Mouse (Mus musculus) MEL (cell line): Measurements from ENCODE around the gene Nfatc4.

Source experiments
- CTCF ChIP-seq, 3 experiments: IDR thresholded peaks in 2 of 3; conservative IDR thresholded peaks in 1 of 3; 2 replicates each; pipeline ENCODE4 v1.5.1; 2011 to 2012; ENCODE audit warnings: low read length in 3 of 3, low read depth in 2 of 3, mild to moderate bottlenecking in 2 of 3, improper control_type of control experiment in 1 of 3, inconsistent platforms in 1 of 3, mixed read lengths in 1 of 3, moderate library complexity in 1 of 3; ENCODE audit not compliant: control insufficient read depth in 1 of 3, insufficient read depth in 1 of 3, poor library complexity in 1 of 3, severe bottlenecking in 1 of 3
- EP300 ChIP-seq, 2 experiments: IDR thresholded peaks; 2 replicates each; pipeline ENCODE4 v1.6.1; 2011; ENCODE audit warnings: improper control_type of control experiment in 2 of 2, low read length in 2 of 2, low read depth in 1 of 2, mild to moderate bottlenecking in 1 of 2
- GABPA ChIP-seq: IDR thresholded peaks from 2 replicates; pipeline ENCODE4 v1.6.1; 2012; ENCODE audit warnings: low read depth, mild to moderate bottlenecking, inconsistent platforms, low read length, improper control_type of control experiment, moderate library complexity
- KAT2A ChIP-seq: conservative IDR thresholded peaks from 2 replicates; pipeline ENCODE4 v1.6.1; 2012; ENCODE audit warnings: low read depth, low read length, improper control_type of control experiment, inconsistent platforms
- MAFK ChIP-seq: IDR thresholded peaks from 2 replicates; pipeline ENCODE4 v1.6.1; 2011; ENCODE audit warnings: low read depth, mild to moderate bottlenecking, low read length, improper control_type of control experiment, borderline replicate concordance
- MAX ChIP-seq: IDR thresholded peaks from 2 replicates; pipeline ENCODE4 v1.6.1; 2011; ENCODE audit warnings: low read length, improper control_type of control experiment
- MAZ ChIP-seq: IDR thresholded peaks from 2 replicates; pipeline ENCODE4 v1.6.1; 2012; ENCODE audit warnings: low read depth, mild to moderate bottlenecking, inconsistent platforms, low read length, improper control_type of control experiment
- MXI1 ChIP-seq: IDR thresholded peaks from 2 replicates; pipeline ENCODE4 v1.6.1; 2011; ENCODE audit warnings: mild to moderate bottlenecking, low read depth, low read length, improper control_type of control experiment
- NELFE ChIP-seq: IDR thresholded peaks from 2 replicates; pipeline ENCODE4 v1.6.1; 2011; ENCODE audit warnings: low read depth, low read length, improper control_type of control experiment
- POLR2A ChIP-seq, 2 experiments: IDR thresholded peaks; 2 replicates each; pipeline ENCODE4 v1.6.1; 2011 to 2012; ENCODE audit warnings: low read length in 2 of 2, mild to moderate bottlenecking in 2 of 2, control low read depth in 1 of 2, improper control_type of control experiment in 1 of 2, low read depth in 1 of 2, moderate library complexity in 1 of 2; ENCODE audit not compliant: control insufficient read depth in 1 of 2, insufficient read depth in 1 of 2, poor library complexity in 1 of 2
- POLR2AphosphoS5 ChIP-seq: IDR thresholded peaks from 2 replicates; pipeline ENCODE4 v1.6.1; 2012; ENCODE audit warnings: low read depth, borderline replicate concordance, mild to moderate bottlenecking, inconsistent platforms, low read length, moderate library complexity, mixed read lengths
- TAL1 ChIP-seq: IDR thresholded peaks from 2 replicates; pipeline ENCODE4 v1.6.1; 2012; ENCODE audit warnings: mild to moderate bottlenecking, inconsistent platforms, low read length, moderate library complexity, mixed read lengths
- UBTF ChIP-seq: IDR thresholded peaks from 2 replicates; pipeline ENCODE4 v1.6.1; 2012; ENCODE audit warnings: low read depth, mild to moderate bottlenecking, inconsistent platforms, low read length, improper control_type of control experiment, moderate library complexity, borderline replicate concordance; ENCODE audit not compliant: insufficient read depth
- ZC3H11A ChIP-seq: IDR thresholded peaks from 2 replicates; pipeline ENCODE4 v1.6.1; 2012; ENCODE audit warnings: low read depth, mild to moderate bottlenecking, inconsistent platforms, low read length, improper control_type of control experiment

DNA sequence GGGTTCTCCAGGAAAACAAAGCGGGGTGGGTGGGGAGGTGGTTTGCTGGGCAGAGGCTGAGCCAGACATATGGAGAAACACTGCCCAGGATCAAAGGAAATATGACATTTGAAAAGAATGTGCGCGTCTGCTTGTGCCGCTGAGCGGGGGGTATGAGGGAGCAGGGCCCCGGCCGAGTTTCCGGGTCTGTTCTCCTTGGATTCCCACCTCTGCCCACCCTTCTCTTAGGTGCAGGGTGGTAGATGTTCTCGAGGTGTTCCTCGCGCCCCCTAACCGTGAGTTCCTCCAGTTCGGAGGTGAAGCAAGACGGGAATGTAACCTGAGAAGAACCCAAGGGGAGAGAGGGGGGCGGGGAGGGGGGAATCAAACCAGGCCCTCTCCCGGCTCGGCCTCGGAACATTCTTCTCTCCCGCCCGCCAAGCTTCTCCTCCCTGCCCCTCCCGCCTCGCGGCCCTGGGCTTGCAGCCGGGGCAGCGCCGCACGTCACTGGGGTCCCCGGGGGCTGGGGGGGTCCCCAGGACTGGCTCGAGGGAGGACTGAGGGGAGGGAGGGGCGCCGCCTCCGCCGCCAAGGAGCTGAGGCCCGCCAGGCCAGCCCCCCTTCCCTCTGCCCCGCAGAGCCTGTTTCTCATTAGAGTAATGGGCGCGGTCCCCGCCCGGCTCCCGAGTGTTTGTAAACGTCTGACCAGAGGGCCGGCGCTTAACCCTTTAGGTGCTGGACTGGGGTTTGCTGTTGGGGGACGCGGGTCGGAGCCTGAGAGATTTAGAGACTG, at the start of gene Nfatc4:
- TF ChIP-seq ZC3H11A: no peak
- TF ChIP-seq EP300 (IDR thresholded peaks at IDR 0.05; ENCODE audit: low read depth in 1 of 2, low read length in 2 of 2): no peak
- no peak for TF ChIP-seq CTCF (IDR thresholded peaks at IDR 0.05 in 2 of 3, conservative IDR thresholded peaks at IDR 0.05 in 1 of 3; ENCODE audit: control insufficient read depth in 1 of 3, insufficient read depth in 1 of 3, low read depth in 2 of 3, low read length in 3 of 3, poor library complexity in 1 of 3, severe bottlenecking in 1 of 3)
- TF ChIP-seq MAX: no peak
- TF ChIP-seq TAL1: no peak
- TF ChIP-seq KAT2A: no peak
- no peak for TF ChIP-seq GABPA
- peak; percentile 61 for TF ChIP-seq MXI1
- no peak for TF ChIP-seq MAFK
- TF ChIP-seq POLR2AphosphoS5: no peak
- peak in 1 of 2 experiments; percentile 35; a peak in 1 of 4 replicates for TF ChIP-seq POLR2A (IDR thresholded peaks at IDR 0.05; ENCODE audit: control insufficient read depth in 1 of 2, insufficient read depth in 1 of 2, low read depth in 1 of 2, low read length in 2 of 2, poor library complexity in 1 of 2)
- TF ChIP-seq UBTF: 0 out of 2 replicates have a peak, but pooled peaks have one; percentile 44
- no peak for TF ChIP-seq NELFE
- peak; percentile 54 for TF ChIP-seq MAZ
